In the genomic region with DNA sequence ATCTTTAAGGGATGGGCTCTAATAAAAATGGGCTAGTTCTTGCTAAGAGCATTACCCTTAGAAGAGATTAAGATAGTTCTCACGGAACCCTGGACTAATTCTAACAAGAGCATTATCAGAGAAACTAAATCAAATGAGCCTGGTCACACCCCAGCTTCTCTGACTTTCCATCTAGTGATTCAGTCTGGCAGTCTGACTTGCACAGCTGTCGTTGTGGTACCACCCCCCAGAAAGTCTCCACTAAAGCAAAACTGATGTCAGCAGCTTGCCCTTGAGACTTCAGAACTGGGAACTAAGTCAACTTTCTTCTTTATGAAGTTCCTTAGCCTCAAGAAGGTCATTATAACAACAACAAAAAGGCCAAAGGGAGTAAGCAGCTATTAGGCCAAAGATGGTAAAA, we compare ENCODE assay signal across 21 mouse cellular contexts.
DNase-seq lines count a peak whose midpoint lies in the region; TF ChIP-seq lines count a peak whose summit lies in the region.
"Had no signal": no experiment of that assay in that cellular context is flagged by ENCODE, and none has a peak within 500 bp of the region (broad histone marks: within the 10 kb centered on the region; RNA-seq: fewer than 3 reads in every experiment).

No protein-coding gene starts in this region.

- H3K27ac ChIP-seq in MEL (ENCODE audit: control insufficient read depth, low read depth, low read length), result peak overlapping the region; percentile 91
- H3K27ac ChIP-seq: embryonic facial prominence, embryonic 12.5 days; embryonic facial prominence, embryonic 15.5 days; gastrocnemius, adult 2 months; hindbrain, embryonic 12.5 days; hindbrain, embryonic 15.5 days had no signal

- no peak overlapping the region for H3K4me3 ChIP-seq in MEL (ENCODE audit: control insufficient read depth in 1 of 2, insufficient read depth in 1 of 2, low read depth in 2 of 2, low read length in 2 of 2)
- H3K4me3 ChIP-seq: embryonic facial prominence, embryonic 12.5 days; embryonic facial prominence, embryonic 15.5 days; gastrocnemius, adult 2 months; hindbrain, embryonic 12.5 days; hindbrain, embryonic 15.5 days had no signal

- H3K9ac ChIP-seq in MEL (ENCODE audit: control insufficient read depth, low read depth, low read length, poor library complexity, severe bottlenecking), result no peak overlapping the region
- H3K9ac ChIP-seq: embryonic facial prominence, embryonic 12.5 days; embryonic facial prominence, embryonic 15.5 days; forebrain, postnatal 0 days; hindbrain, embryonic 12.5 days; hindbrain, embryonic 15.5 days had no signal

- TF ChIP-seq POLR2A in MEL (IDR thresholded peaks at IDR 0.05; ENCODE audit: control insufficient read depth in 1 of 2, insufficient read depth in 1 of 2, low read depth in 1 of 2, low read length in 2 of 2, poor library complexity in 1 of 2), result no peak

- TF ChIP-seq EP300 in MEL (IDR thresholded peaks at IDR 0.05; ENCODE audit: low read depth in 1 of 2, low read length in 2 of 2), result no peak

- DNase-seq in heart, adult 8-10 months (ENCODE audit: low spot score), result peak; percentile 4
- no peak for DNase-seq in heart, postnatal 4 days
- DNase-seq in MEL (ENCODE audit: low read depth, low spot score) (peak; percentile 27), adipocyte (ENCODE audit: low spot score) (peak; percentile 10)
- no peak for DNase-seq in spleen, adult 18-20 months
- no peak for DNase-seq in layer of hippocampus, postnatal 36 days
- DNase-seq: adrenal gland, postnatal 10 days; B cell, adult 2 months; cerebellum, adult 18-20 months; cerebellum, adult 9-11 months; cerebellum, postnatal 25 days; forebrain, postnatal 0 days; gastrocnemius, adult 2 months; gastrocnemius, postnatal 14 days; heart, adult 18-20 months had no signal

- peaks cover 54 to 69% of the 10 kb centered on the region in 2 experiments for H3K4me1 ChIP-seq in MEL (ENCODE audit: control insufficient read depth in 1 of 2, insufficient read depth in 2 of 2, low read length in 2 of 2)
- H3K4me1 ChIP-seq: embryonic facial prominence, embryonic 12.5 days; hindbrain, embryonic 12.5 days; hindbrain, embryonic 15.5 days had no signal

- no peaks in the 10 kb centered on the region for H3K9me3 ChIP-seq in MEL (replicated peaks; ENCODE audit: insufficient read depth, low read length)
- H3K9me3 ChIP-seq: embryonic facial prominence, embryonic 12.5 days; embryonic facial prominence, embryonic 15.5 days; hindbrain, embryonic 12.5 days; hindbrain, embryonic 15.5 days had no signal

- no peaks in the 10 kb centered on the region; the same call in 1 of the 2 replicates for H3K79me2 ChIP-seq in MEL (ENCODE audit: control insufficient read depth, insufficient read depth, low read length, poor library complexity)

- H3K36me3 ChIP-seq in MEL (ENCODE audit: control insufficient read depth in 1 of 2, insufficient read depth in 2 of 2, low read length in 2 of 2), result peaks cover 0 to 88% of the 10 kb centered on the region in 2 experiments; a peak in 2 of 4 replicates
- H3K36me3 ChIP-seq: embryonic facial prominence, embryonic 12.5 days; embryonic facial prominence, embryonic 15.5 days; G1E; hindbrain, embryonic 12.5 days; hindbrain, embryonic 15.5 days had no signal

- TF ChIP-seq RAD21 in MEL (IDR thresholded peaks at IDR 0.05; ENCODE audit: low read depth, low read length), result no peak

- TF ChIP-seq CTCF in MEL (IDR thresholded peaks at IDR 0.05 in 2 of 3, conservative IDR thresholded peaks at IDR 0.05 in 1 of 3; ENCODE audit: control insufficient read depth in 1 of 3, insufficient read depth in 1 of 3, low read depth in 2 of 3, low read length in 3 of 3, poor library complexity in 1 of 3, severe bottlenecking in 1 of 3), result no peak

- no peaks in the 10 kb centered on the region for H3K27me3 ChIP-seq in MEL (ENCODE audit: control insufficient read depth in 1 of 2, insufficient read depth in 2 of 2, low read length in 2 of 2)
- H3K27me3 ChIP-seq: CH12.LX; embryonic facial prominence, embryonic 12.5 days; embryonic facial prominence, embryonic 15.5 days; hindbrain, embryonic 12.5 days; hindbrain, embryonic 15.5 days had no signal

TF ChIP-seq in MEL, 35 proteins besides CTCF, POLR2A, EP300 and RAD21:
- TF ChIP-seq ZMIZ1 (IDR thresholded peaks at IDR 0.05; ENCODE audit: low read depth, low read length) (no peak), GATA1 (IDR thresholded peaks at IDR 0.05; ENCODE audit: low read depth, low read length) (no peak), UBTF (IDR thresholded peaks at IDR 0.05; ENCODE audit: borderline replicate concordance, insufficient read depth, low read depth, low read length) (no peak), NELFE (IDR thresholded peaks at IDR 0.05; ENCODE audit: low read depth, low read length) (no peak), ZC3H11A (IDR thresholded peaks at IDR 0.05; ENCODE audit: low read depth, low read length) (no peak), ETS1 (IDR thresholded peaks at IDR 0.05; ENCODE audit: low read depth, low read length) (no peak), SMC3 (IDR thresholded peaks at IDR 0.05; ENCODE audit: low read depth, low read length) (no peak), TBP (IDR thresholded peaks at IDR 0.05; ENCODE audit: low read depth, low read length) (no peak), USF1 (IDR thresholded peaks at IDR 0.05; ENCODE audit: low read depth, low read length) (no peak), MYB (IDR thresholded peaks at IDR 0.05; ENCODE audit: low read depth, low read length) (no peak), MXI1 (IDR thresholded peaks at IDR 0.05; ENCODE audit: low read depth, low read length) (no peak)

Comparison
In these comparisons a context has a peak if more than half of its experiments do, and no peak if none do; other contexts are left out.
1. DNase-seq: peak in heart, adult 8-10 months (single experiment), MEL (single experiment) and adipocyte (single experiment); none in heart, postnatal 4 days (single experiment), spleen, adult 18-20 months (0 of 2) and layer of hippocampus, postnatal 36 days (0 of 2).